Mouse (Mus musculus): ENCODE results near the gene Ostc. TPM values are rescaled to one million over a fixed set of nuclear protein-coding genes. Genes with fewer than 3 reads are reported as not detected.

Gene Ostc
- total and polyA plus RNA-seq, 2 experiments from 2014 or later = 99.9 to 160 TPM

DNA sequence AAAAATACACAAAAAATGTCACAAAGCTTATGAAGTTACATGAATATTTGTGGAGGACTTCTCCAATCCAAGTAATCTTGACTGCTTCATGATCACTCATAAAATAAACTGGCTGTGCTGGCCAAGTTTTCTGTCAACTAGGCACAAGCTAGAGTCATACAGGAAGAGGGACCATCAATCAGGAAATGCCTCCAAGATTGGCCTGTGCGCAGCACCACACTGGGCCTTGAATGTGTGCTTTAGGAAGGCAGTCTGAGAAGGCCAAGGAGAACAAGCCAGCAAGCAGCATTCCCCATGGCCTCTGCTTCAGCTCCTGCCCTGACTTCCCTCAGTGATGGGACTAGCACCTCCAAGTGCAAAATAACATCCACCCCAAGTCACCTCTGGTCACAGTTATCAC lies 17.8 kb upstream of the Ostc start:
- no peak for TF ChIP-seq CTCF (IDR thresholded peaks at IDR 0.05)
- peaks cover 25% of the 10 kb centered on the region for H3K36me3 ChIP-seq (ENCODE audit: insufficient read depth, low read length)
- no peaks in the 10 kb centered on the region for H3K9me3 ChIP-seq (ENCODE audit: low read length)
- H3K27me3 ChIP-seq (ENCODE audit: insufficient read depth, low read length) = no peaks in the 10 kb centered on the region
- DNase-seq (ENCODE audit: low spot score) = no peak
- H3K4me1 ChIP-seq (ENCODE audit: insufficient read depth, low read length) = 0 out of 2 replicates have a peak, but pooled peaks cover 3% of the 10 kb centered on the region
- no peak overlapping the region for H3K27ac ChIP-seq (ENCODE audit: low read depth, low read length)
- WGBS = 95% methylated on average over 1 of the region's 1 CpGs
- H3K9ac ChIP-seq (replicated peaks; ENCODE audit: low read length, poor library complexity, severe bottlenecking) = no peak overlapping the region
- no peak overlapping the region for H3K4me3 ChIP-seq (ENCODE audit: low read depth, low read length)
- ATAC-seq (ENCODE audit: low FRiP score) = no peak
- no peak overlapping the region for H3K4me2 ChIP-seq (ENCODE audit: low read depth, low read length, poor library complexity, severe bottlenecking)

DNA sequence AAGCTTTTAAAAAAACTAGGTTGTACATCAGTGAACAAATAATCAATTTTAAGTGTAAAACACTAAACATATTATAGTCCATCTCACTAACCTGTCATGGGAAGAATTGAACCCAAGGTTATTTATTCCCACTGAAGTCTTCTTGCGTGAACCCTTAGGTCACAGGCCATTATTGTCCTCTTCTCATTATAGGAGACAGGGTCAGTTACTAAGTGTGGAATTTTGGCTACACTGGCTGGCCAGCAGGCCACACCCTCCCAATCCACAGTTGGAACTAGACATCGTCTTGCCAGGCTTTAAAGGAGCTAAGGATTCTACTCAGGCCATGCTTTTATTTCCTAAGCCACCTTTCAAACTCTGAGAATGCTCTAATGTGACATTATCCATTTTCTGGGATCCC lies 16.5 kb upstream of the Ostc start:
- Histone ChIP-seq H3K27ac (ENCODE audit: low read depth, low read length) (no peak overlapping the region), H3K4me3 (ENCODE audit: low read depth, low read length) (no peak overlapping the region), H3K36me3 (ENCODE audit: insufficient read depth, low read length) (peaks cover 25% of the 10 kb centered on the region), H3K4me1 (ENCODE audit: insufficient read depth, low read length) (0 out of 2 replicates have a peak, but pooled peaks cover 3% of the 10 kb centered on the region), H3K9me3 (ENCODE audit: low read length) (no peaks in the 10 kb centered on the region), H3K4me2 (ENCODE audit: low read depth, low read length, poor library complexity, severe bottlenecking) (no peak overlapping the region), H3K9ac (replicated peaks; ENCODE audit: low read length, poor library complexity, severe bottlenecking) (no peak overlapping the region), H3K27me3 (ENCODE audit: insufficient read depth, low read length) (no peaks in the 10 kb centered on the region)
- no peak for DNase-seq (ENCODE audit: low spot score)
- no peak for TF ChIP-seq CTCF (IDR thresholded peaks at IDR 0.05)
- ATAC-seq (ENCODE audit: low FRiP score) = no peak
- WGBS = 78% methylated on average over 2 of the region's 2 CpGs

DNA sequence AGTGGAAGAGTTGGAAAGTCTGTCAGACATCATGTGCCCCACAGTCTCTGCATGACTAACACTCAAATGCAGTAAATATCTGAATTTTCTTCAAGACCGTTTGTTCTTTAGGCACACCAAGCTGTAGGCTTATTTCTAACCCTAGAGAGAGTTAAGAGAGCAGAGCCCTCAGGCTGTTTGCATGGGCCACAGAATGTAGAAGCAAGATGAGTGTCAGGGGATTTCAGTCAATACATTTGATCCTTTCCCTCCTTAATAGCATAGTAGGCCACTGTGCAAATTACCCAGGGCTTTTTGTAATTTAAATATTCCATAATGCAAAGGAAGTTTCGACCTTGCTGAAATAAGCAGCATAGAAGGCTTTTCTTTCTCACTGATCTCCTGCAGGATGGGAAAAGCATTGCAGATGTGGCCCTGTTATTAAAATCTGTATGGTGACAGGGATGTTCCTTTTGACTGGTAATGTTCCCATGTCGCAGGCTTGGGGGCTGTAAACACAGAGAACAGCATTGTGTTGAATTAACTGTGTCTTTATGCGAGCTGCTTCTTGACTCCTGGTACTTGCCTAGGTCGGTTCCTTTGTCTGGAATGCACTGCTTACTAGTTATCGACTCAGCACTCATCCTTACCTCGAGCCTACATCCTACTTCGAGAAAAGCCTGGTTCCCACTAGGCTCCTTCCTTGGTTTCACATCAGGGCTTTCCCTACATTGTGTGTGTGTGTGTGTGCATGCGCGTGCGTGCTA lies 13.7 kb upstream of the Ostc start:
- peaks cover 18% of the 10 kb centered on the region for H3K36me3 ChIP-seq (ENCODE audit: insufficient read depth, low read length)
- H3K4me1 ChIP-seq (ENCODE audit: insufficient read depth, low read length) = no peaks in the 10 kb centered on the region
- no peak overlapping the region for H3K4me3 ChIP-seq (ENCODE audit: low read depth, low read length)
- 73% methylated on average over 11 of the region's 11 CpGs for WGBS
- H3K27me3 ChIP-seq (ENCODE audit: insufficient read depth, low read length) = no peaks in the 10 kb centered on the region
- no peak overlapping the region for H3K9ac ChIP-seq (replicated peaks; ENCODE audit: low read length, poor library complexity, severe bottlenecking)
- H3K27ac ChIP-seq (ENCODE audit: low read depth, low read length) = no peak overlapping the region
- TF ChIP-seq CTCF (IDR thresholded peaks at IDR 0.05) = peak; percentile 29
- no peak for DNase-seq (ENCODE audit: low spot score)
- ATAC-seq (ENCODE audit: low FRiP score) = no peak
- no peaks in the 10 kb centered on the region for H3K9me3 ChIP-seq (ENCODE audit: low read length)
- no peak overlapping the region for H3K4me2 ChIP-seq (ENCODE audit: low read depth, low read length, poor library complexity, severe bottlenecking)

DNA sequence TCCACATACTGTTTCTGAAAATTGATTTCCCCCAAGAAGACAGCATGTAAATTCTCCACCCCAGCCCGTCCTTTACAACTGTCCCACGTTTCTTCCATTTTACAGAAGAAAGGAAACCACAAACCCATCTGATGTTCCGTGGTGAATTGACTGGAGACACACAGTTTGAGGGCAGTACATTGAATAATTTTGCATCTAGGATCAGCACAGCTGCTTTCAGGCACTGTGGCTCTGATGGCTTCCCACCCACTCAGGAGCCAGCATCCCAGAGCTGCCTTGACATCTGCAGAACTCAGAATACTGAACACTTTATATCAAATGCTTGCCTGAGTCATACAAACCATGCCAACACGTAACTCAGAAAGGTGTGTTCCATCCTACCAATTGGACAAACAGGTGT lies 11.0 kb upstream of the Ostc start:
- Histone ChIP-seq H3K4me1 (ENCODE audit: insufficient read depth, low read length) (no peaks in the 10 kb centered on the region), H3K9ac (replicated peaks; ENCODE audit: low read length, poor library complexity, severe bottlenecking) (no peak overlapping the region), H3K27ac (ENCODE audit: low read depth, low read length) (no peak overlapping the region), H3K9me3 (ENCODE audit: low read length) (no peaks in the 10 kb centered on the region), H3K4me2 (ENCODE audit: low read depth, low read length, poor library complexity, severe bottlenecking) (no peak overlapping the region), H3K4me3 (ENCODE audit: low read depth, low read length) (no peak overlapping the region), H3K36me3 (ENCODE audit: insufficient read depth, low read length) (no peaks in the 10 kb centered on the region; the same call in 1 of the 2 replicates), H3K27me3 (ENCODE audit: insufficient read depth, low read length) (no peaks in the 10 kb centered on the region)
- WGBS = 81% methylated on average over 4 of the region's 4 CpGs
- TF ChIP-seq CTCF (IDR thresholded peaks at IDR 0.05) = no peak
- ATAC-seq (ENCODE audit: low FRiP score) = no peak
- DNase-seq (ENCODE audit: low spot score) = no peak

DNA sequence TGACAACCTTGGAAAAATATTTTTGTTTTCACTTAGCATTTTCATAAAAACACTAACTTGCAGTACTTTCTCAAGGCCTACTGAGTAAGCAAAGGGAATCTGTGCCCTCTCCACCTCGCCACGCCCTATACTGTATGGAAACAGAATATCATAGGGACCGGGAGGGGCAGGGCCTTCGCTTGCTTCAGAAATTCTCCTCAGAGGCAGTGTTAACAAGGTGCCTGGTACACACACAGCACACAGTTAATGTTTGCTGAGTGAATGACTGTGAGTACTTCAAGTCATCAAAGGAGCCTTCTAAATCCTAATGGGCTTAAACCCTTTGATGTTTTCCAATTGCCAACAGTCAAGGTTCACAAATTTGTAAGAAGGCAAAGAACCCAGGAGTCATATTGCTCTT lies 9.6 kb upstream of the Ostc start:
- Histone ChIP-seq H3K4me3 (ENCODE audit: low read depth, low read length) (no peak overlapping the region), H3K36me3 (ENCODE audit: insufficient read depth, low read length) (no peaks in the 10 kb centered on the region), H3K9me3 (ENCODE audit: low read length) (no peaks in the 10 kb centered on the region), H3K27ac (ENCODE audit: low read depth, low read length) (no peak overlapping the region), H3K4me1 (ENCODE audit: insufficient read depth, low read length) (no peaks in the 10 kb centered on the region), H3K27me3 (ENCODE audit: insufficient read depth, low read length) (no peaks in the 10 kb centered on the region), H3K4me2 (ENCODE audit: low read depth, low read length, poor library complexity, severe bottlenecking) (no peak overlapping the region), H3K9ac (replicated peaks; ENCODE audit: low read length, poor library complexity, severe bottlenecking) (no peak overlapping the region)
- DNase-seq (ENCODE audit: low spot score) (no peak), ATAC-seq (ENCODE audit: low FRiP score) (no peak)
- TF ChIP-seq CTCF (IDR thresholded peaks at IDR 0.05) = no peak
- WGBS = 77% methylated on average over 4 of the region's 4 CpGs

DNA sequence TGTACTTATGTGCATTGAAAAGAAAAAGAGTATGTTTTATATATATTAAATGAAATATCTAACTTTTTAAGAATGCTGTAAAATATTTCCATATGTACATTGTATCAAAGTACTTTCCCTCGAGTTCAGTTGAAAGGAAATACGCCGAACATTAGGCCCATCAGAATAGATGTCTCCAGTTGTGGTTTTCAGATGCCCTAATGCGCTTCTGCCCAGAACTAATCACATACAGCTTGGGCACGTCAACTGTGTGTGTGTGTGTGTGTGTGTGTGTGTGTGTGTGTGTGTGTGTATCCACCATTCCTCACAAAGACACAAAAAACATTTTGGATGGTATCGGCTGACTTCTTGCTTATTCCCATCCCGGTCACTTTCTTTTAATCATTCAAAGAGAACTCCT lies 7.3 kb upstream of the Ostc start:
- ATAC-seq (ENCODE audit: low FRiP score) (no peak), DNase-seq (ENCODE audit: low spot score) (no peak)
- Histone ChIP-seq H3K27me3 (ENCODE audit: insufficient read depth, low read length) (no peaks in the 10 kb centered on the region), H3K27ac (ENCODE audit: low read depth, low read length) (no peak overlapping the region), H3K36me3 (ENCODE audit: insufficient read depth, low read length) (no peaks in the 10 kb centered on the region), H3K4me1 (ENCODE audit: insufficient read depth, low read length) (no peaks in the 10 kb centered on the region), H3K9me3 (ENCODE audit: low read length) (no peaks in the 10 kb centered on the region), H3K9ac (replicated peaks; ENCODE audit: low read length, poor library complexity, severe bottlenecking) (no peak overlapping the region), H3K4me2 (ENCODE audit: low read depth, low read length, poor library complexity, severe bottlenecking) (no peak overlapping the region), H3K4me3 (ENCODE audit: low read depth, low read length) (no peak overlapping the region)
- TF ChIP-seq CTCF (IDR thresholded peaks at IDR 0.05) = no peak
- 84% methylated on average over 7 of the region's 7 CpGs for WGBS

Measured in midbrain, postnatal 0 days (tissue).